Mouse (Mus musculus) lung, adult 2 months (tissue): ENCODE results near the gene Mtcl1. TPM values are rescaled to one million over a fixed set of nuclear protein-coding genes. Genes with fewer than 3 reads are reported as not detected.
"Not testable (repeated sequence)": the region's sequence is repeated elsewhere in the genome, so short reads cannot be mapped to it uniquely, and the experiment has no call there.

Source experiments
- DNase-seq: peaks from one replicate; pipeline ENCODE4 v3.0.0; 2022
- H3K4me1 ChIP-seq: fragments of 200-500 bp; 2 replicates; pipeline ENCODE4 v1.6.1; 2011; ENCODE audit warnings: low read length; ENCODE audit not compliant: control insufficient read depth, insufficient read depth
- H3K4me3 ChIP-seq: fragments of 200-500 bp; replicated peaks from 2 replicates; pipeline ENCODE3; 2011; ENCODE audit warnings: low read depth, mild to moderate bottlenecking, control low read depth, low read length; ENCODE audit errors: extremely low read depth
- CTCF ChIP-seq: fragments of 200-500 bp; IDR thresholded peaks from 2 replicates; pipeline ENCODE4 v1.5.1; 2011; ENCODE audit warnings: mild to moderate bottlenecking, low read length, control low read depth; ENCODE audit not compliant: insufficient read depth
- POLR2A ChIP-seq: fragments of 200-500 bp; IDR thresholded peaks from 2 replicates; pipeline ENCODE4 v1.6.1; 2011; ENCODE audit warnings: low read depth, mild to moderate bottlenecking, control low read depth, low read length, borderline replicate concordance; ENCODE audit errors: extremely low read depth
- WGBS: fragments of 180-500 bp; shearing (Covaris S2); methylation state at CpG from one replicate; pipeline ENCODE4 v1.1.7; 2018; 5-methylcytosine and 5-hydroxymethylcytosine counted together
- polyA plus RNA-seq: library from polyadenylated mRNA; depleted of rRNA; stranded (reverse); fragments of >200 nt; gene quantifications from 2 replicates; pipeline ENCODE4 v1.2.3, GENCODE M21; 2012

Gene Mtcl1
- polyA plus RNA-seq, 1 experiment = 30.6 TPM

DNA sequence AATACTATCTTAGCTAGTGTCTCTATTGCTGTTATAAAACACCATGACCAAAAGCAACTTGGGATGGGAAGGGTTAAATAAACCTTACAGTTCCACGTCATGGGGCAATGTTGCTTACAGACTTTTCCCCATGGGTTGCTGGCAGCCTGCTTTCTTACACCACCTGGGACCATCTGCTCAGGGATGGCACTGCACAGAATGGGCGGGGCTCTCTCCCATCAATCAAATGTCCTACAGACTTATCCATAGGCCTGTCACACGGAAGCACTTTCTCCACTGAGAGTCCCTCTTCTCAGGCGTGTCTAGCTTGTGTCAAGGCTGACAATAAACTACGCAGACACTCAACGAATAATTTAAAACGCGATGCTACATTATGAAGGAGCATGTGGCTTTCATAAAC, 12.7 kb downstream of the Mtcl1 start:
- TF ChIP-seq CTCF = no peak
- TF ChIP-seq POLR2A = no peak
- Histone ChIP-seq H3K4me1 (no peaks in the 10 kb centered on the region), H3K4me3 (no peak overlapping the region)
- DNase-seq = no peak
- 75% methylated on average over 8 of the region's 8 CpGs for WGBS

DNA sequence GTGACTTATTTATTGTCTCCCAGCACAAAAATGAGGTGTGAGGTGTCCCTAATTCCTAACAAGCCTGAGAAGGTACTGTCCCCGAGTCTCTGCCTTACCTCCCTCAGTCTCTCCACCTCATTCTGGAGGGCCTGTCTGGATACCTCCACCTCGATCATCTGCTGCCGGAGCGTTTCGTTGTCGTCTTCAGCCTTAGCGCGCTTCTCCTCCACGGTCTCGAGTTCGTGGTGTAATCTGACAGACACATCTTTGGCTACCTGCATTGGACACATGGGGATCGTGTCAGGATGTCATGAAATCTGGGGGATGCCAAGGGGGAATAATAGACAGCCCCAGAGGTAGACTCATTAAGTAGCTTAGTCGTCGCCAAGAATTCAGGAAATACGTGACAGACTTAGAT, 13.6 kb downstream of the Mtcl1 start:
- DNase-seq = no peak
- TF ChIP-seq POLR2A = no peak
- no peak for TF ChIP-seq CTCF
- Histone ChIP-seq H3K4me1 (no peaks in the 10 kb centered on the region), H3K4me3 (no peak overlapping the region)
- WGBS = 95% methylated on average over 15 of the region's 15 CpGs

DNA sequence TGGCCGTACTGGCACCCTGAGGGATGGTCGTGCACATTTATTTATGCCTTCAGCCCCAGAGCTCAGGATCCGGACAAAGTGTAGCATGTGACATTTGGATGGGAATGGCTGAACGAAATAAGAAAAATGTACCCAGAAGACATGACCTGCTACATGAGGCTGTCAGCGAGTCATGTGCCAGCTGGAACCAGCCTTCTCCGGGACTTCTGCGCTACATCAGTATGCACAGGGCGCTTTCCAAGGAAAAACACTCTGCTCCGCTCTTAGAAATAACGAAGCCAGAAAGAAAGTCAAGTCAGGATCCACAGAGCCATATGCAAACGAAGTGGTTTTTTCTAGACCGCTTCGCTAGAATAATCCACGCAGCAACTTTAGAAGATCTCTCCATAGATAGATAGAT, 14.5 kb downstream of the Mtcl1 start:
- no peaks in the 10 kb centered on the region for H3K4me1 ChIP-seq
- no peak for DNase-seq
- TF ChIP-seq POLR2A (no peak), CTCF (no peak)
- WGBS = 89% methylated on average over 14 of the region's 14 CpGs
- H3K4me3 ChIP-seq = no peak overlapping the region

DNA sequence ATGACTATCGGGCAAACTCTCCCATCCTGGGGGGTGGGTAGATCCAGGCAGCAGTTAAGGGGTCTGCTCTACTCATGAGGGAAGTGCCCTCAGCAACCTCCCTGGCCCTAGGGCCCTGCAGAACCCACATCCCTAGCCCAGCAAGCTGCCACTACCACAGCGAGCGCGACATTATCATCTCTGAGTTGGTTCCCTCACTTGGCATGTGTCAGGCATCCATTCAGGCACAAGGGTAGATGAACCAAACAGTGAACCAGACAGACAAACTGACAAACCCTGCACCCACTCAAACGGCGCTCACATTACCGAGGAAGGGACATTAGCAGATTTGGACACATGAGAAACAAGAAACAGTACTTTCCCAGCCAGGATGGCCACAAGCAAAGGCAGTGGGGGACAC, 15.0 kb downstream of the Mtcl1 start:
- WGBS = 95% methylated on average over 7 of the region's 7 CpGs
- DNase-seq = no peak
- Histone ChIP-seq H3K4me1 (no peaks in the 10 kb centered on the region), H3K4me3 (no peak overlapping the region)
- TF ChIP-seq POLR2A (no peak), CTCF (no peak)

DNA sequence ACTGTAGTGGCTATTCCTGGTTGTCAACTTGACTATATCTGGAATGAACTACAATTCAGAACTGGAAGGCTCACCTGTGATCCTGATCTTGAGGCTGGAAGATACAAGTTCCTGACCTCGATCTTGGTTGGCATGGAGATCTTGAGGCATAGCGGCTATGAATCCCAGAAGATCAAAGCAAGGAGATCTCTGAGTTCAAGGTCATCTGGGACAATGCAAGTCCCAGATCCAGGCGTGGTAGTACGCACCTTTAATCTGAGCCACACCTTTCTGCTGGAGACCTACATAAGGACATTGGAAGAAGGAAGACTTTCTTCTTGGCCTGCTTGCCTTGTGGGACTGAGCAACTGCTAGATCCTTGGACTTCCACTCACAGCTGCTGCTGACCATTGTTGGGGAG, 24.9 kb downstream of the Mtcl1 start:
- DNase-seq, H3K4me1 ChIP-seq, H3K4me3 ChIP-seq: not testable (repeated sequence)
- 97% methylated on average over 4 of the region's 4 CpGs for WGBS

DNA sequence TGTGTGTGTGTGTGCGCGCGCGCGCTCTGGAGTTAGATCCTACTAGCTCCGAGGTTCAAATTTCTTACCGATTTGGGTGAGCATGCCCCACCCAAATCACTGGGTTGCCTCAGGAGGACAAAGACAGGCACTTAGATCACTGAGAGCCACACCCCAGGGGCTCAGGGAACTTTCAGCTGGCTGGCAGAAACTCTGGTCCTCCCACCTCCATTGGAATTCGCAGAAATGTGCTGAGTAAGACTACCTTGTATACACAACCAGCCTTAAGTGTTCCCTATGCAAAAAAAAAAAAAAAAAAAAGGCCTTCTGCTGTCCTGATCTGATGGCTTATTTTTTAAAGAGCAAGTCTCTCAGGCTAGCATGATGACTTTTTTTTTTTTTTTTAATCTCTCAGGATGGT, 30.1 kb downstream of the Mtcl1 start:
- no peak overlapping the region for H3K4me3 ChIP-seq
- DNase-seq = no peak
- no peak for TF ChIP-seq CTCF
- TF ChIP-seq POLR2A = no peak
- peaks cover 13% of the 10 kb centered on the region for H3K4me1 ChIP-seq
- WGBS = 64% methylated on average over 8 of the region's 8 CpGs

DNA sequence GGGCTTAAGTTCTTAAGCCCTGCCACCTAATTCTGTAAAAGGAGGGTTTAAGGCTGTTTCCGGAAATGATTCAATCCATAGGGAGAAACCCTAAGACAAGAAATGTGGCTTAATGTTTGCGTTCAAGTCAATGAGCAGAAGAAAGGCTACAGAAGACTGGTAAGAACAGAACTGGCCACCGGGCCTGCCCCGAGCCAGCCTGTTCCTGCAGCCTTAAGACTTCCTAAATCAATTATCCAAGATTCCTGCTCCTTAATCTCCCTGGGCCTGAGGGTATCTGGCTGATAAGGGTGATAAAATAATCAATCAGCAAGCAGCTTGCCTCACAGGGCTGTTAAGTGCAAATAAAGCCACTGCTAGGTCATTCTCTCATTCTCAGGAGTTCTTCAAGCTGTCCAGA, 31.8 kb downstream of the Mtcl1 start:
- Histone ChIP-seq H3K4me3 (no peak overlapping the region), H3K4me1 (peaks cover 13% of the 10 kb centered on the region)
- DNase-seq = no peak
- WGBS = 52% methylated on average over 4 of the region's 4 CpGs
- TF ChIP-seq CTCF (no peak), POLR2A (no peak)

DNA sequence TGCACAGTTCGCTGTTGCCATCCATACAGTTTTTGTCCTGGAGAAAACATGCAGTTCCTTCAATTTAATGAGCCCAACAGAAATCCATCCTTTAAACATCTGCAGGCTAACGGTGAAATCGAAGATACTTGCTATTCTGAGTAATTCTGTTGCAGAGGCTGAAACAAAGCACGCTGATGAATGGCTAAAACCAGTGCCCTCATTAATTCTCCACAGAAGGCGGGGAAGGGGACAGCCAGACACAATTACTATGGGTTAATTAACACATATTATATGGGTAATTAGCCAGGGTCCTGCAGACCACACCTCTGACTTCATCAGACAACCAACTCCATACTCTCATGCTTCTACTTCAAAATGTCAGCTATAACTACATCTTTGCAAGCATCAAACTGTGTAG, 32.2 kb downstream of the Mtcl1 start:
- TF ChIP-seq CTCF (no peak), POLR2A (no peak)
- Histone ChIP-seq H3K4me1 (peaks cover 13% of the 10 kb centered on the region), H3K4me3 (no peak overlapping the region)
- 42% methylated on average over 5 of the region's 5 CpGs for WGBS
- DNase-seq = no peak

DNA sequence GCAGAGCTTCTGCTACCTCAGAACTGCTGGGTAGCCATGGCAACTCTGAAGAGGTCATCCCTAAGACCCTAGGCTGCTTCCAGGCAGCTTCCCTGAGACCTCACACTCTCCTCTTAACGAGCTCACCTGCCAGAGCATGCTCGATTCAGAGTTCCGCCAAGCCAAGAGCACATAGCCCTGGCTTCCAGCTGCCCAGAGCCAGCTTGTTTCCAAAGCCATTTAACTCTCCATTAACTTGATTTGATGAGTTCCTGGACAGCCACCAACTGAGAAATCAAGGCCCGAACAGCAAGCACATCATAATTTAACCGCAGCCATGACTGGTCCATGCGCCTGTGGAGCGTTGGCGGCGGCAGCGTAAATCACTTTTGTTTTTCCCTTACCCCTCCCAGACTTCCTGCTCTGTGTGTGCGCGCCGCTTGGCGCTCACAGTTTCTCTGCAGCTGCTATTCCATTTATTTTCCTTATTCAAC, 32.7 kb downstream of the Mtcl1 start:
- H3K4me1 ChIP-seq = peaks cover 13% of the 10 kb centered on the region
- no peak for DNase-seq
- peak overlapping the region; percentile 39 for H3K4me3 ChIP-seq
- WGBS = 18% methylated on average over 14 of the region's 14 CpGs
- TF ChIP-seq POLR2A (no peak), CTCF (peak; percentile 24; the same call in 1 of the 2 replicates)

DNA sequence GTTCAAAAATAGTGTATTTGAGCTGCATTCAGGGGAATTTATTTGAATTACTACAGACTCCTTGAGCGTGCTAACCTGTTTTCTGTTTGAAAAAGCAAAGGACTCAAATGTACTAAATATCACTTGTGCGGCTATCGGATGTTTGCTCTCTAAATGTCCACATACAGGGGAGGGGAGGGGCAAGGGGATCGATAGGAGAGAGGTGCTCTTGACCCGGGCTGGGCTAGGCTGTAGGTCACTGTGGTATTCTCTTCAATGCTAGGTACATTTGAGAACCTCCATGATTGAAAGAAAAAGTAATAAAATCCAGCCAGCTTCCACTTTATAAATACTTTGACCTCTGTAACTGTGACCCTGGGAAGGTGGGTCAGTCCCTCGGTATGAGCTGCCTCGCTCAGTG, 33.1 kb downstream of the Mtcl1 start:
- H3K4me1 ChIP-seq = peaks cover 13% of the 10 kb centered on the region
- TF ChIP-seq POLR2A (no peak), CTCF (no peak)
- 51% methylated on average over 7 of the region's 7 CpGs for WGBS
- no peak for DNase-seq
- no peak overlapping the region for H3K4me3 ChIP-seq

DNA sequence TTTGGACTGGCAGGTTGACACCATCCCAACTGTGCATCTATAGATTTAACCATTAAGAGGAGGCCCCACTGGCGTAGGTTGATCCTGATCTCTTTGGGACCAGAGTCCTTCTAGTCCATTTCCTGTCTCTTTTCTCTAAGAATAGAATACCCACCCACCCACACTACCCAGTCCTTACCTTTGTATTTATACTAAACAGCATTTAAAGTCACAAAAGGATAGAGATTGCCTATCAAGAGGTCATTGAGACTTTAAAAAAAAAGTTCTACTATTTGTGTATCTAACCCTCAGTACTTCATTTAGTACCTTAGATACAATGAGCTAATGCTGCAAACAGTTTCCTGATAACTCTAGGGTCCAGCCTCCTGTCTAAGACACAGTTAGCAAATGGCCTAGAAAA, 35.2 kb downstream of the Mtcl1 start:
- 79% methylated on average over 1 of the region's 1 CpGs for WGBS
- TF ChIP-seq POLR2A = no peak
- TF ChIP-seq CTCF = no peak
- DNase-seq = no peak

More for the DNA sequence above, 35.2 kb downstream of the Mtcl1 start:
- Histone ChIP-seq H3K4me1 (peaks cover 13% of the 10 kb centered on the region), H3K4me3 (no peak overlapping the region)
